Mouse (Mus musculus): ENCODE data around the gene Ncbp3. TPM values are rescaled to one million over a fixed set of nuclear protein-coding genes. Genes with fewer than 3 reads are reported as not detected.

Ncbp3 gene
- polyA plus RNA-seq, 1 experiment from 2014 or later, result 3.4 TPM

DNA sequence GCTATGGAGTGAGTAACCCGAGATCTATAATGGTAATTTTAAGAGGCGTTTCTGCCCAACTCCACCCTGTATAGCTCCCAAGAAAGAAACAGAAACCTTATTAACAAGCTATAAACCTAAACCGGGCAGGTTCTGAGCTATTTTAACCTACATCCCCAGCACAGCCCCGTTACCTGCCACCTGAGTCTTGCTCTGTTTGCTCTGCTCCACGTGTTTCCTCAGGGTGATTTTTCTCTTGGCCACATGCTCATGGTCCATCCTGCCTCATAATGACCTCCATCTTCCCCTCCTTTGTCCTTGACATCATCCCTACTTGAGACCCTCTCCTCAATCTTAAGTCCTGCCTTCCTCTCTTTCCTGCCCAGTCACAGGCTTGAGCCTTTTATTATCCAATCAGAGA is 86.6 kb downstream of the Ncbp3 start:
- Histone ChIP-seq H3K4me1 (replicated peaks; ENCODE audit: control insufficient read depth, insufficient read depth, low read length) (0 out of 2 replicates have a peak, but pooled peaks cover 3% of the 10 kb centered on the region), H3K27me3 (replicated peaks; ENCODE audit: control insufficient read depth, insufficient read depth, low read length) (no peaks in the 10 kb centered on the region), H3K36me3 (ENCODE audit: control insufficient read depth, insufficient read depth) (peaks cover 4% of the 10 kb centered on the region; the same call in 1 of the 2 replicates), H3K9ac (ENCODE audit: low read depth, low read length) (no peak overlapping the region), H3K4me3 (ENCODE audit: low read depth, low read length) (no peak overlapping the region), H3K9me3 (ENCODE audit: control insufficient read depth) (no peaks in the 10 kb centered on the region), H3K27ac (ENCODE audit: low read depth, low read length) (no peak overlapping the region), H3K4me2 (replicated peaks; ENCODE audit: low read depth) (0 out of 2 replicates have a peak overlapping the region, but pooled peaks have one; percentile 21)
- WGBS, result 69% methylated on average over 5 of the region's 5 CpGs
- ATAC-seq, result no peak
- no peak for TF ChIP-seq CTCF (IDR thresholded peaks at IDR 0.05; ENCODE audit: low read depth)

DNA sequence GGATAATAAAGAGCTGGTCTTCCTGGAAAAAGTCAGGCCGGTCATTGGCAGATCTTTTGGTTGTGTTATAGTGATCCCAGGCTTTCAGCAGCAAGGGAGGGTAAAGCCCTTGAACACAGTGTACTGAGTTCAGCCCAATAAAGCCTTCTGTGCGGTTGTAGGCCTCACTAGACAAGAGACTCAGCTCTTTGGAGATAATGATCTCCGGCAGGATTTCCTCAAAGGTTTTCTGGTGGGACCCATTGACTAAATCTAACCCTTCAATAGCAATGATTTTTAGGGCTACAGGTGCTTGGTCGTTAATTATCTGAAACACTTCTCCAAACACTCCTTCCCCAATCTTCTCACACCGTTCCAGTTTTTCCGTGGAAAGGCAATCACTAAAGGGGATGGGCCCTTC is 89.0 kb downstream of the Ncbp3 start:
- peak overlapping the region; percentile 24; the same call in 1 of the 2 replicates for H3K27ac ChIP-seq (ENCODE audit: low read depth, low read length)
- peak overlapping the region; percentile 94 for H3K4me3 ChIP-seq (ENCODE audit: low read depth, low read length)
- H3K9ac ChIP-seq (ENCODE audit: low read depth, low read length), result no peak overlapping the region
- TF ChIP-seq CTCF (IDR thresholded peaks at IDR 0.05; ENCODE audit: low read depth), result no peak
- peak overlapping the region; percentile 87 for H3K4me2 ChIP-seq (replicated peaks; ENCODE audit: low read depth)
- H3K4me1 ChIP-seq (replicated peaks; ENCODE audit: control insufficient read depth, insufficient read depth, low read length), result 0 out of 2 replicates have a peak, but pooled peaks cover 3% of the 10 kb centered on the region
- no peak for ATAC-seq
- 32% methylated on average over 6 of the region's 6 CpGs for WGBS
- H3K9me3 ChIP-seq (ENCODE audit: control insufficient read depth), result no peaks in the 10 kb centered on the region
- peaks cover 4% of the 10 kb centered on the region; the same call in 1 of the 2 replicates for H3K36me3 ChIP-seq (ENCODE audit: control insufficient read depth, insufficient read depth)
- no peaks in the 10 kb centered on the region for H3K27me3 ChIP-seq (replicated peaks; ENCODE audit: control insufficient read depth, insufficient read depth, low read length)

- WGBS, result 10% methylated on average over 11 of the region's 11 CpGs
- Histone ChIP-seq H3K36me3 (ENCODE audit: control insufficient read depth, insufficient read depth) (peaks cover 4% of the 10 kb centered on the region; the same call in 1 of the 2 replicates), H3K27me3 (replicated peaks; ENCODE audit: control insufficient read depth, insufficient read depth, low read length) (no peaks in the 10 kb centered on the region), H3K4me1 (replicated peaks; ENCODE audit: control insufficient read depth, insufficient read depth, low read length) (0 out of 2 replicates have a peak, but pooled peaks cover 3% of the 10 kb centered on the region), H3K4me3 (ENCODE audit: low read depth, low read length) (peak overlapping the region; percentile 94), H3K9me3 (ENCODE audit: control insufficient read depth) (no peaks in the 10 kb centered on the region), H3K27ac (ENCODE audit: low read depth, low read length) (peak overlapping the region; percentile 24; the same call in 1 of the 2 replicates), H3K9ac (ENCODE audit: low read depth, low read length) (peak overlapping the region; percentile 66), H3K4me2 (replicated peaks; ENCODE audit: low read depth) (peak overlapping the region; percentile 87)
- no peak for TF ChIP-seq CTCF (IDR thresholded peaks at IDR 0.05; ENCODE audit: low read depth)
- ATAC-seq, result peak; percentile 5; the same call in 1 of the 2 replicates
Measured at GRCm38 (mm10) chr11:73137116-73137515, 89.5 kb downstream of the Ncbp3 start.

- Histone ChIP-seq H3K36me3 (ENCODE audit: control insufficient read depth, insufficient read depth) (peaks cover 1% of the 10 kb centered on the region; the same call in 1 of the 2 replicates), H3K9me3 (ENCODE audit: control insufficient read depth) (no peaks in the 10 kb centered on the region), H3K4me3 (ENCODE audit: low read depth, low read length) (peak within 1 kb of the TSS; percentile 94), H3K27me3 (replicated peaks; ENCODE audit: control insufficient read depth, insufficient read depth, low read length) (no peaks in the 10 kb centered on the region), H3K27ac (ENCODE audit: low read depth, low read length) (peak within 1 kb of the TSS; percentile 24; the same call in 1 of the 2 replicates), H3K9ac (ENCODE audit: low read depth, low read length) (peak within 1 kb of the TSS; percentile 66), H3K4me1 (replicated peaks; ENCODE audit: control insufficient read depth, insufficient read depth, low read length) (0 out of 2 replicates have a peak, but pooled peaks cover 3% of the 10 kb centered on the region), H3K4me2 (replicated peaks; ENCODE audit: low read depth) (peak within 1 kb of the TSS; percentile 87)
- peak; percentile 80 for ATAC-seq
- TF ChIP-seq CTCF (IDR thresholded peaks at IDR 0.05; ENCODE audit: low read depth), result peak; percentile 98
- WGBS, result under 1% methylated on average over 84 of the region's 84 CpGs
Measured at GRCm38 (mm10) chr11:73137591-73138501, 90.3 kb downstream of the Ncbp3 start, which contains the start of gene Haspin. Gene Haspin (minus strand): TSS chr11:73138294.

Other genes with a start within 250 kb of the Ncbp3 start
- 16.2 and 16.7 TPM in 2 replicates for gene Atp2a3, start 86.6 kb upstream of the Ncbp3 start, polyA plus RNA-seq (2015; fragmentation: Nextera tagmentation; extraction: Ambion mirVana)
- gene P2rx1, start 48.7 kb upstream of the Ncbp3 start, polyA plus RNA-seq (2015; fragmentation: Nextera tagmentation; extraction: Ambion mirVana), result 3.4 and 4.1 TPM in 2 replicates
- gene Camkk1, start 28.8 kb upstream of the Ncbp3 start, polyA plus RNA-seq (2015; fragmentation: Nextera tagmentation; extraction: Ambion mirVana), result 3.2 and 3.5 TPM in 2 replicates
- 0.30 and 0.31 TPM in 2 replicates for gene Itgae, start 42.8 kb downstream of the Ncbp3 start, polyA plus RNA-seq (2015; fragmentation: Nextera tagmentation; extraction: Ambion mirVana)
- gene Haspin, start 90.5 kb downstream of the Ncbp3 start, polyA plus RNA-seq (2015; fragmentation: Nextera tagmentation; extraction: Ambion mirVana), result 5.7 and 7.3 TPM in 2 replicates
- gene P2rx5, start 112.6 kb downstream of the Ncbp3 start, polyA plus RNA-seq (2015; fragmentation: Nextera tagmentation; extraction: Ambion mirVana), result 0.04 and 0.08 TPM in 2 replicates
- gene Emc6, start 129.3 kb downstream of the Ncbp3 start, polyA plus RNA-seq (2015; fragmentation: Nextera tagmentation; extraction: Ambion mirVana), result 114 and 120 TPM in 2 replicates
- gene Tax1bp3, start 129.3 kb downstream of the Ncbp3 start, polyA plus RNA-seq (2015; fragmentation: Nextera tagmentation; extraction: Ambion mirVana), result 215 and 217 TPM in 2 replicates
- 46.8 and 53.2 TPM in 2 replicates for gene Ctns, start 151.3 kb downstream of the Ncbp3 start, polyA plus RNA-seq (2015; fragmentation: Nextera tagmentation; extraction: Ambion mirVana)
- 21.3 and 26.3 TPM in 2 replicates for gene Shpk, start 151.7 kb downstream of the Ncbp3 start, polyA plus RNA-seq (2015; fragmentation: Nextera tagmentation; extraction: Ambion mirVana)
- gene Trpv1, start 186.5 kb downstream of the Ncbp3 start, polyA plus RNA-seq (2015; fragmentation: Nextera tagmentation; extraction: Ambion mirVana), result 0.13 and 0.24 TPM in 2 replicates
- gene Trpv3, start 219.6 kb downstream of the Ncbp3 start, polyA plus RNA-seq (2015; fragmentation: Nextera tagmentation; extraction: Ambion mirVana), result 0.16 and 0.27 TPM in 2 replicates

Measured in intestine, postnatal 0 days (tissue).